Mouse (Mus musculus) cortical plate, adult 2 months (tissue): ENCODE data around the gene Gm49395.

Experiments
- CTCF ChIP-seq: fragments of 200-500 bp; IDR thresholded peaks from 2 replicates; pipeline ENCODE4 v1.5.1; 2011; ENCODE audit warnings: mild to moderate bottlenecking, control low read depth, low read length; ENCODE audit not compliant: insufficient read depth; ENCODE audit errors: extremely low read depth
- POLR2A ChIP-seq: fragments of 200-500 bp; IDR thresholded peaks from 2 replicates; pipeline ENCODE4 v1.6.1; 2011; ENCODE audit warnings: mild to moderate bottlenecking, low read length, control low read depth; ENCODE audit not compliant: insufficient read depth; ENCODE audit errors: extremely low read depth

DNA sequence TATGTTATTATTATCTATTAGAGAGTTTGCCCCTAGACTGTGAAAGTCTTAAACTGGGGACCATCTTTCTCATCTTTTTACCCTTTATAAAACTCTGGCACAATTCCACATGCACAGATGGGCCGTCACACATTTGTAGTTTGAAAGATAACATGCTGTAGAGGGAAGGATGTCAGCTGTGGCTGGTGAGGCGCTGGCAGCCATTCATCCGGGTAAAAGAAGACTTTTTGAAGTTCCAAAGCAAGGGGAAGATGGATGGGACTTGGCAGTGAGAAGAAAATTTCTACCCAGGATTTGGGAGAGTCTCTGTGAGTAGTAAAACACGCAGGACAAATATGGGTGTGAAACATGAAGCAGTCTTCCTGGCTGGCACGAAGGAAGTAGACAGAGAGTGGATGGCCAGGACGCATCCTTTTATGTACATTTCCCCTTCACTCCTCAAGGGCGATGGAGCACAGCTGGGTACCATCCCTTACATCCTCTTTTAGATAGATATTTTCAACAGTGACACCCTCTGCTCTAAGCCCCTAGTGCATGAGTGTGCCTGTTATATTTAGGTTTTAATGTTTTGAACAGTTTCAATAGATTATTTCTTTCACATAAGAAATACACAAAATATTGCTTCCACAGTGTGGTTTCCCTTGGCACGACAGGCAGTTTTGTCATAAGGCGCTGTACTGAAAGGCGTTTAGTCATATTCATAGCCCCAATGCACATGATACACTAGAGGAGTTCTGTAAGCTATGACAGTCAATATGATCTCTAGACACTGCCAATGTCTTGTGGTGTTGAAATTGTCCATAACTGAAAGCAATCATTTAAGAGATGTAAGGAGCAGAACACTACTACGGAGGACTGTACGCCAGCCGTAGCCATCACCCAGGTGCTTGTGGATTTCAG, 50.8 kb downstream of the Gm49395 start:
- no peak for TF ChIP-seq CTCF
- no peak for TF ChIP-seq POLR2A
